Mouse (Mus musculus): ENCODE measurements around the gene Cyp4f39.

- no peak for TF ChIP-seq JUND (conservative IDR thresholded peaks at IDR 0.05; ENCODE audit: low read depth, low read length)
- TF ChIP-seq BHLHE40 (IDR thresholded peaks at IDR 0.05; ENCODE audit: low read depth, low read length) = no peak
- TF ChIP-seq ZC3H11A (IDR thresholded peaks at IDR 0.05; ENCODE audit: low read depth, low read length) = no peak
These were observed 50.6 kb downstream of the Cyp4f39 start for GRCm38 (mm10) chr17:32503111-32503510.
